25 mouse cellular contexts compared by ENCODE assay signal in the genomic region with DNA sequence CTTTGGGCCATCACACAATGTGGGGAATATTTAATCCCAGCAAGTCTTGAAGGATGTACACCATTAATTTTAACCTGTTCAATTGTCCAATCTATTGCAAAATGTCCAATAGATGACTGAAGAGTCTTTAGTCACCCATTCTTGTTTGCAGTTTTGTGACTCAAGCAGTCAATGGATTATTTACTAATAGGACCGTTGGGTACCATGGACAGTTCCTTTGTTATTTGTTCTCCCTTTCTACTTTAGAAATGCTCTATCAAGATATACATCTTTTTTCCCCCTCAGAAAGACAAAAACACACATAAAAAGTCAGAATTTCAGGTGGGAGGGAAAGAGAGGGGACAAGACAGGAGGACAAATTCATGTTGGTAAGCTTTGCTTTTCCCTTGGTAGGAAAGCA.
A peak's percentile ranks its signal among the peaks of the same experiment; 100 is the strongest.
DNase-seq lines count a peak whose midpoint lies in the region; ATAC-seq and TF ChIP-seq lines count a peak whose summit lies in the region.
"Had no signal": no experiment of that assay in that cellular context is flagged by ENCODE, and none has a peak within 500 bp of the region (broad histone marks: within the 10 kb centered on the region; RNA-seq: fewer than 3 reads in every experiment).

No protein-coding gene starts in this region.

- no peak for ATAC-seq in kidney, postnatal 0 days (replicated peaks; ENCODE audit: low FRiP score, low read depth)
- ATAC-seq: intestine, postnatal 0 days had no signal

- no peak overlapping the region for H3K9ac ChIP-seq in kidney, postnatal 0 days (ENCODE audit: low read depth, low read length)
- H3K9ac ChIP-seq in heart, adult 2 months (ENCODE audit: low read depth, low read length): no peak overlapping the region
- H3K9ac ChIP-seq: embryonic facial prominence, embryonic 13.5 days; hindbrain, embryonic 15.5 days; limb, embryonic 12.5 days; liver, embryonic 14.5 days; neural tube, embryonic 12.5 days had no signal

- no peak for TF ChIP-seq EP300 in heart, adult 2 months (IDR thresholded peaks at IDR 0.05; ENCODE audit: insufficient read depth, low read depth, low read length)

- H3K27ac ChIP-seq in kidney, postnatal 0 days: no peak overlapping the region
- H3K27ac ChIP-seq in forebrain, embryonic 10.5 days: no peak overlapping the region
- no peak overlapping the region for H3K27ac ChIP-seq in heart, adult 2 months
- H3K27ac ChIP-seq: embryonic facial prominence, embryonic 13.5 days; heart, embryonic 10.5 days; hindbrain, embryonic 15.5 days; layer of hippocampus, adult 2 months; limb, embryonic 12.5 days; liver, embryonic 14.5 days; neural tube, embryonic 12.5 days had no signal

- no peaks in the 10 kb centered on the region for H3K9me3 ChIP-seq in kidney, postnatal 0 days (replicated peaks; ENCODE audit: low read length)
- no peaks in the 10 kb centered on the region for H3K9me3 ChIP-seq in forebrain, embryonic 10.5 days
- H3K9me3 ChIP-seq: embryonic facial prominence, embryonic 13.5 days; heart, embryonic 10.5 days; hindbrain, embryonic 15.5 days; limb, embryonic 12.5 days; neural tube, embryonic 12.5 days had no signal

- no peaks in the 10 kb centered on the region for H3K4me1 ChIP-seq in kidney, postnatal 0 days (replicated peaks; ENCODE audit: insufficient read depth, low read length)
- no peaks in the 10 kb centered on the region for H3K4me1 ChIP-seq in forebrain, embryonic 10.5 days
- H3K4me1 ChIP-seq in heart, adult 2 months (ENCODE audit: control insufficient read depth, insufficient read depth, low read length): no peaks in the 10 kb centered on the region
- H3K4me1 ChIP-seq: embryonic facial prominence, embryonic 13.5 days; heart, embryonic 10.5 days; hindbrain, embryonic 15.5 days; limb, embryonic 12.5 days; neural tube, embryonic 12.5 days had no signal

- H3K27me3 ChIP-seq in kidney, postnatal 0 days (ENCODE audit: insufficient read depth, low read length): no peaks in the 10 kb centered on the region
- no peaks in the 10 kb centered on the region for H3K27me3 ChIP-seq in forebrain, embryonic 10.5 days (ENCODE audit: poor library complexity, severe bottlenecking)
- no peaks in the 10 kb centered on the region for H3K27me3 ChIP-seq in heart, adult 2 months (ENCODE audit: control insufficient read depth, insufficient read depth, low read length)
- H3K27me3 ChIP-seq: embryonic facial prominence, embryonic 13.5 days; hindbrain, embryonic 15.5 days; limb, embryonic 12.5 days; neural tube, embryonic 12.5 days had no signal

- no peak overlapping the region for H3K4me2 ChIP-seq in kidney, postnatal 0 days (ENCODE audit: low read length)
- H3K4me2 ChIP-seq: embryonic facial prominence, embryonic 13.5 days; hindbrain, embryonic 15.5 days; limb, embryonic 12.5 days; neural tube, embryonic 12.5 days had no signal

- no peaks in the 10 kb centered on the region for H3K36me3 ChIP-seq in kidney, postnatal 0 days (ENCODE audit: insufficient read depth, low read length)
- H3K36me3 ChIP-seq in forebrain, embryonic 10.5 days (replicated peaks): no peaks in the 10 kb centered on the region
- H3K36me3 ChIP-seq in heart, adult 2 months (ENCODE audit: control insufficient read depth, insufficient read depth, low read length): no peaks in the 10 kb centered on the region
- H3K36me3 ChIP-seq: embryonic facial prominence, embryonic 13.5 days; G1E; heart, embryonic 10.5 days; hindbrain, embryonic 15.5 days; limb, embryonic 12.5 days; neural tube, embryonic 12.5 days had no signal

- H3K4me3 ChIP-seq in kidney, postnatal 0 days (replicated peaks; ENCODE audit: low read depth, low read length): no peak overlapping the region
- H3K4me3 ChIP-seq in forebrain, embryonic 10.5 days: no peak overlapping the region
- H3K4me3 ChIP-seq in heart, adult 2 months: no peak overlapping the region
- H3K4me3 ChIP-seq: embryonic facial prominence, embryonic 13.5 days; heart, embryonic 10.5 days; hindbrain, embryonic 15.5 days; layer of hippocampus, adult 2 months; limb, embryonic 12.5 days; neural tube, embryonic 12.5 days had no signal

- TF ChIP-seq CTCF in kidney, postnatal 0 days (IDR thresholded peaks at IDR 0.05; ENCODE audit: low read depth): no peak
- no peak for TF ChIP-seq CTCF in heart, adult 2 months (IDR thresholded peaks at IDR 0.05)

- TF ChIP-seq POLR2A in heart, adult 2 months (IDR thresholded peaks at IDR 0.05; ENCODE audit: insufficient read depth, low read depth, low read length): no peak

- DNase-seq in kidney, postnatal 0 days (ENCODE audit: low spot score): peak; percentile 72
- DNase-seq in kidney, adult 9 months: no peak
- peak; percentile 5 for DNase-seq in Muller cell, postnatal 12 days (ENCODE audit: inconsistent ontology term)
- peak; percentile 61 for DNase-seq in embryo, embryonic 10.5 days (ENCODE audit: low spot score)
- DNase-seq in retina, embryonic 14.5 days (ENCODE audit: low spot score): peak; percentile 39
- DNase-seq in forebrain, embryonic 10.5 days (ENCODE audit: extremely low spot score, low spot score): no peak
- no peak for DNase-seq in heart, adult 2 months
- no peak for DNase-seq in cerebellum, adult 9-11 months
- DNase-seq: B cell, adult 2 months; cerebellum, postnatal 10 days; gastrocnemius, postnatal 36 days; heart, postnatal 14 days; kidney, postnatal 10 days; lung, postnatal 14 days; right cerebral cortex, postnatal 25 days; thymus, postnatal 25 days had no signal

- 61% methylated on average over 1 of the region's 1 CpGs for WGBS in kidney, postnatal 0 days
- 74% methylated on average over 1 of the region's 1 CpGs for WGBS in forebrain, embryonic 10.5 days
- 72% methylated on average over 1 of the region's 1 CpGs for WGBS in heart, adult 2 months

- intact Hi-C loops in heart, adult 2 months (cut with DNase I): no loop called here

- no peaks in the 10 kb centered on the region for H3K79me2 ChIP-seq in heart, adult 2 months (replicated peaks; ENCODE audit: control insufficient read depth, insufficient read depth, low read length)

Comparison
In these comparisons a context has a peak if more than half of its experiments do, and no peak if none do; other contexts are left out.
1. DNase-seq: peak in kidney, postnatal 0 days (single experiment), Muller cell, postnatal 12 days (single experiment), embryo, embryonic 10.5 days (single experiment) and retina, embryonic 14.5 days (single experiment); none in kidney, adult 9 months (single experiment), forebrain, embryonic 10.5 days (single experiment), heart, adult 2 months (0 of 2) and cerebellum, adult 9-11 months (single experiment).